Mouse (Mus musculus) left cerebral cortex, postnatal 4 days (tissue): ENCODE measurements around the gene Cttn. TPM values are rescaled to one million over a fixed set of nuclear protein-coding genes. Genes with fewer than 3 reads are reported as not detected.

Experiments
- DNase-seq: peaks from one replicate; pipeline ENCODE4 v3.0.0-alpha.2; 2022
- intact Hi-C: fragments of 180-260 bp; cut with DNase I; formaldehyde crosslinking; loops from one replicate; pipeline ENCODE4 v1.15.1; 2025
- total RNA-seq, 2 experiments: library from RNA; stranded (reverse); gene quantifications; 2 replicates each; pipeline ENCODE4 v1.2.3; 2021

The Cttn gene
- total RNA-seq, 2 experiments from 2014 or later, result 138 to 156 TPM

DNA sequence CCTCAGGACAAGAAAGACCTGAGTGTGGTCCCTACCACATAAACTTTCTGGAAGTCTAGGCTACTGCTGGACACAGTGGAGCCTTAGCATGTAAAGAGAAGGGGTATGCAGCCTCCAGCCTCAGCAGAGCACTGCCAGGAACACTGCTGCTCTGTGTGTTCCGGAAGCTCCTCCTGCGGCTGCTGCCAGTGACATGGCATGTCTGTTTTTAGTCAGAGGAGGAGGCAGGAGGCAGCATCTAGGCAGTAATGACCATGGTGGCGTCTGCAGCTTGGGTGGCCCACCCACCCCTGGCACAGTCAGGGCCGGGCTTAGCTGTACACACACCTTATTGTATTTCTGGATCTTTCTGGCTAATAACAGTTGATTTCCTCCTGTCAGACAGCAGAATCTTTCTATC lies 63.1 kb downstream of the Cttn start:
- intact Hi-C loops, result no loop called here
- no peak for DNase-seq

DNA sequence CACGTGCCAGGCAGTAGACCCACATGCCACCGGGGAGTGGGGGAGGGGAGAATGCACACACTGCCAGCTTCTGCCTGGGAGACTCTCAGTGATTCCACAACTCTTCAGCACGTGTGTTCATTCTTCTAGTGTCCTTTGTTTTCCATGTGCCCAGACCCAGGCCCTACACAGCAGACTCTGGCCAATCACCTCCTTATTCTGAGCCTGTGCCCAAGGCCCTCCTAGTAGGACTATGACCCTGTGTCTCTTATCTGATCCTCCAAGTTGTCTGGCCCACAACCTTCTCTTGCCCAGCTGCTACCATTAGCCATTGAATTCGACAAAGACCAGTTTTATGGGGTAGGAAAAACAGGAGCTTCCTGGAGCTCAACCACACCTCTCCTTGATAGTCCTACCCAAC lies 68.3 kb downstream of the Cttn start:
- intact Hi-C loops, result no loop called here
- no peak for DNase-seq

DNA sequence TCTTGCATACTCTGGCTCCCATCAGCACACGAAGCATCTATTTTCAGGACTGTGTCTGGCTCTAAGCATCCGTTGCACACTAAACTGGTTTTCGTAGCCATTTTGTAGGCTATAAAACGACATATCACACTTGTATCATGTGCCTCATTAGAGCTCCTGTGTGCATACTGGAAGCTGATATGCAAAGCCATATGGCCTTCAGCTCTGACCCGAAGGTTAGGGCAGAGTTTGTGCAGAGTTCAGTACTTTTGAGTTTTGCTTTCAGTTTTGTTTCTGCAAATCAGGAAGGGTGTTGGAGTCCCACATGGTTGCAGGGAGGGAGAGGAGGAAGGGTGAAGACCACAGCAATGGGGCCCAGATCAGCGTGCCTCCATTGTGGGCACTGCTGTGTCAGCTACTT lies 79.1 kb downstream of the Cttn start:
- no peak for DNase-seq
- intact Hi-C loops, result no loop called here

DNA sequence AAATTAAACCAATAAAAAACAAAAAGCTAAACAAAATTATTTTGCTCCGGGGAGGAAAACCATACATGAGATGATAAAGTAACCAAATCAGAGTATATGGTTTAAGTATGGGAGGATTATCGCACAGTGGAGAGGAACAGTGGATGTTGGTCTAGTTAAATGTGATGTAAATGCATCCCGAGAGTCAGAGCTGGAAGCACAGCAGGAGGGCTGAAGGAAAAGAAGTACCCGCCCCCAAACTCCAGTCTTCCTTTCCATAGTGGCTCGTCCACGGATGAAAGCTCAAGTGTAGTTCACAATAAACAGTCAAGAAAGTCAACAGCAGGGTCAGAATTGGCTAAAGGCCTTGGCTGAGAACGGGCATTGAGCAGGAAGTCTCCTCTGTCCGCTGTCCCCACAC lies 80.1 kb downstream of the Cttn start:
- intact Hi-C loops, result no loop called here

DNA sequence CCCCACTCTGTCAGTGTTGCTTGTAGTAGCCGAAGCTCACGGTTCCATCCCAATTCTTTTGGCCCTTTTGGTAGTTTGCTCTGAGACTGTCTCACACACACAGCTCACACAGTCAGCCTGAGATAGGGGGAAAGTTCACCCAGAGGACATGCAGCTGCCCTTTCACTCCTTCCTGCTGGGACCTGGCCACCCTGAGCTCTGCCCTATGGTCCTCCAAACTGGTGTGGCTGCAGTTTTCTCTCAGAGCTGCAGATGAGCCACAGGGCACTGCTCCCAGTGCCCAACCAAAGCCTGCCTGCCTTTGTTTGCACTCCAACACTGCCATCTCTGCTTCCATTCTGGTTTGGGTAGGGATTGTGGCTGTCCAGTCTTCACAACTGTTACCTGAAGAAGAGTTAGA lies 81.1 kb downstream of the Cttn start:
- intact Hi-C loops, result no loop called here
- no peak for DNase-seq

More for the DNA sequence above, 80.1 kb downstream of the Cttn start:
- DNase-seq, result no peak

DNA sequence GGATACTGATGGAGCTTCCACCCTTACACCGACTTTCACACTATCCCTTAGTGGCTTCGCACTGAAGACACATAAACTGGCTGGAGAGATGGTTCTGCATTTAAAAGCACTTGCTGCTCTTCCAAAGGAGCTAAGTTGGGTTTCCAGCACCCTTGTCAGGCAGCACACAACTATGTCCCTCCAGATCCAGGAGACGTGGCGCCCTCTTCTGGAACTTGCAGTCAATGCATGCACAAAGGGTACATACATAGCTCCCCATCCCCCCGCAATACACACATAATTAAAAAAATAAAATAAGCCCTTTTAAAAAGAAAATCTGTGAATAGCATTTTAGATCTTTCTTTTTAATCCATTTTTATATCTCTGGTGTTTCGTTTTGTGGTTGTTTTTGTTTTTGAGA lies 83.3 kb downstream of the Cttn start:
- DNase-seq, result no peak
- intact Hi-C loops, result no loop called here

Other genes with a start within 250 kb of the Cttn start
- gene Ppfia1, start 82.7 kb upstream of the Cttn start, total RNA-seq, result 10 to 100 TPM; 47.3 to 48.6 TPM
- gene Fadd, start 111.5 kb upstream of the Cttn start, total RNA-seq, result 1 to 10 TPM; 3.5 to 4.3 TPM